Mouse (Mus musculus): ENCODE data around the gene Tnip1. TPM values are rescaled to one million over a fixed set of nuclear protein-coding genes. Genes with fewer than 3 reads are reported as not detected.

Gene Tnip1
- polyA plus RNA-seq, 1 experiment = 25.3 TPM

- H3K4me1 ChIP-seq (ENCODE audit: control insufficient read depth, insufficient read depth, low read length) = peaks cover 2% of the 10 kb centered on the region; the same call in 1 of the 2 replicates
Observed at GRCm38 (mm10) chr11:54987974-54988373, 25.3 kb upstream of the Tnip1 start.

DNA sequence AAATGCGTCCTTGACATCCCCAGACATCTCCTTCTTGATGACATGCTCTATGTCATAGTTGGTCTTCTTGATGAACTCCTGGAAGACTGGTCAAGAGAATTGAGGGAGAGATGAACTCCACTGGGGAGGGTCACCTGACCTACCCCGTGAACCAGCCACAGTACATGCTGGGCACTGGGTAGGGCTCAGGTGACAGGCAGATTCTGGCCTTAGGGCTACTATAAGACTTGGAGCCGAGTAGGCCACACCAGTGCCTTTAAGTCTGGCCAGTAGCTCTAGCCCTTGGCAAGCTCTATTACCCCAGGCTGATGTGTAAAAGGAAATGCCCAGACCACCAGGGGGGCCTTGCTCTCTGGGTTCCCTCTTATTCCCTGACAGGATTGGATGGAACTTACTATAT lies 22.4 kb upstream of the Tnip1 start:
- no peak overlapping the region for H3K4me3 ChIP-seq (ENCODE audit: insufficient read depth, low read length)
- H3K27ac ChIP-seq (ENCODE audit: insufficient read depth, low read length) = no peak overlapping the region
- peaks cover 2% of the 10 kb centered on the region; the same call in 1 of the 2 replicates for H3K4me1 ChIP-seq (ENCODE audit: control insufficient read depth, insufficient read depth, low read length)
- TF ChIP-seq CTCF (IDR thresholded peaks at IDR 0.05; ENCODE audit: extremely low read depth, insufficient read depth, low read length) (no peak), POLR2A (IDR thresholded peaks at IDR 0.05; ENCODE audit: extremely low read depth, insufficient read depth, low read length) (no peak)

More at GRCm38 (mm10) chr11:54987974-54988373, 25.3 kb upstream of the Tnip1 start:
- Histone ChIP-seq H3K4me3 (ENCODE audit: insufficient read depth, low read length) (no peak overlapping the region), H3K27ac (ENCODE audit: insufficient read depth, low read length) (no peak overlapping the region)
- peak; percentile 53 for TF ChIP-seq CTCF (IDR thresholded peaks at IDR 0.05; ENCODE audit: extremely low read depth, insufficient read depth, low read length)
- no peak for TF ChIP-seq POLR2A (IDR thresholded peaks at IDR 0.05; ENCODE audit: extremely low read depth, insufficient read depth, low read length)

DNA sequence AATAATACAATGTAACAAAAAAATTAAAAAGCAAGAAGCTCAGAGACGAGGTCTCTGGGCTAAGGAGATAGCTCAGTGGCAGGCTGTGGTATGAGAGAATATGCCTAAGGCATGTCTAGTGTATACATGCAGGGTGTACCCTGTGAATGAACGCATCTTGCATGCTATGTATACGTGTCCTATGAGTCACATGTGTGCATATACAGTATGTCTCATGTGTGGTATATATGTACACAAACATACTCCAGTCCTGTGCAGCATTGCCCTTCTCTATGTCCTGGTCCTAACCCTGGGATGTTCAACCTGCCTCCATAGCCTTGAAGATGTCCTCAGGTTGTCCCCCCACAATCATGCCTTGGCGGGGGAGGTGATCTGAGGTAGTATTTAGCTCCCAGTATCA lies 21.9 kb upstream of the Tnip1 start:
- peaks cover 2% of the 10 kb centered on the region; the same call in 1 of the 2 replicates for H3K4me1 ChIP-seq (ENCODE audit: control insufficient read depth, insufficient read depth, low read length)
- TF ChIP-seq CTCF (IDR thresholded peaks at IDR 0.05; ENCODE audit: extremely low read depth, insufficient read depth, low read length) (no peak), POLR2A (IDR thresholded peaks at IDR 0.05; ENCODE audit: extremely low read depth, insufficient read depth, low read length) (no peak)
- H3K4me3 ChIP-seq (ENCODE audit: insufficient read depth, low read length) = no peak overlapping the region
- H3K27ac ChIP-seq (ENCODE audit: insufficient read depth, low read length) = no peak overlapping the region

- Histone ChIP-seq H3K4me3 (ENCODE audit: insufficient read depth, low read length) (no peak overlapping the region), H3K27ac (ENCODE audit: insufficient read depth, low read length) (no peak overlapping the region), H3K4me1 (ENCODE audit: control insufficient read depth, insufficient read depth, low read length) (peaks cover 2% of the 10 kb centered on the region; the same call in 1 of the 2 replicates)
- TF ChIP-seq POLR2A (IDR thresholded peaks at IDR 0.05; ENCODE audit: extremely low read depth, insufficient read depth, low read length) (no peak), CTCF (IDR thresholded peaks at IDR 0.05; ENCODE audit: extremely low read depth, insufficient read depth, low read length) (peak; percentile 52)
Observed at GRCm38 (mm10) chr11:54984085-54984484, 21.4 kb upstream of the Tnip1 start.

DNA sequence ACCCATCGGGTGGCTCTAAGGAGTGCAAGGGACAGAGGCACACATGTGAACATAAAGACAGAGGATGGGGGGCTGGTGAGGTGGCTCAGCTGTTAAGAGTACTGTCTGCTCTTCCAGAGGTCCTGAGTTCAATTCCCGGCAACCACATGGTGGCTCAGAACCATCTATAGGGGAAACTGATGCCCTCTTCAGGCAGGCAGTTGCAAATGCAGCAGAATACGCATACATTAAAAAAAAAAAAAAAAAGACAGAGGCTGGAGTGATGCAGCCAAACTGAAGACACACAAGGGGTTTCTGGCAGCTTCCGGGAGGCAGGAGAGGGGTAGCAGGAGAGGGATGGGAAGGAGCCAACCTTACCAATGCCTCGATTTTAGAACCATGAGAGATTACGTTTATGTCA lies 19.8 kb upstream of the Tnip1 start:
- no peak for TF ChIP-seq CTCF (IDR thresholded peaks at IDR 0.05; ENCODE audit: extremely low read depth, insufficient read depth, low read length)
- no peak for TF ChIP-seq POLR2A (IDR thresholded peaks at IDR 0.05; ENCODE audit: extremely low read depth, insufficient read depth, low read length)
- Histone ChIP-seq H3K27ac (ENCODE audit: insufficient read depth, low read length) (no peak overlapping the region), H3K4me1 (ENCODE audit: control insufficient read depth, insufficient read depth, low read length) (peaks cover 2% of the 10 kb centered on the region; the same call in 1 of the 2 replicates), H3K4me3 (ENCODE audit: insufficient read depth, low read length) (no peak overlapping the region)

- TF ChIP-seq CTCF (IDR thresholded peaks at IDR 0.05; ENCODE audit: extremely low read depth, insufficient read depth, low read length) (no peak), POLR2A (IDR thresholded peaks at IDR 0.05; ENCODE audit: extremely low read depth, insufficient read depth, low read length) (no peak)
- H3K4me1 ChIP-seq (ENCODE audit: control insufficient read depth, insufficient read depth, low read length) = peaks cover 2% of the 10 kb centered on the region; the same call in 1 of the 2 replicates
- no peak overlapping the region for H3K4me3 ChIP-seq (ENCODE audit: insufficient read depth, low read length)
- H3K27ac ChIP-seq (ENCODE audit: insufficient read depth, low read length) = no peak overlapping the region
Observed at GRCm38 (mm10) chr11:54981630-54982029, 18.9 kb upstream of the Tnip1 start.

- Histone ChIP-seq H3K4me1 (ENCODE audit: control insufficient read depth, insufficient read depth, low read length) (no peaks in the 10 kb centered on the region), H3K4me3 (ENCODE audit: insufficient read depth, low read length) (no peak overlapping the region), H3K27ac (ENCODE audit: insufficient read depth, low read length) (no peak overlapping the region)
- TF ChIP-seq POLR2A (IDR thresholded peaks at IDR 0.05; ENCODE audit: extremely low read depth, insufficient read depth, low read length) = no peak
- no peak for TF ChIP-seq CTCF (IDR thresholded peaks at IDR 0.05; ENCODE audit: extremely low read depth, insufficient read depth, low read length)
Observed at GRCm38 (mm10) chr11:54977385-54977937, 14.7 kb upstream of the Tnip1 start.

DNA sequence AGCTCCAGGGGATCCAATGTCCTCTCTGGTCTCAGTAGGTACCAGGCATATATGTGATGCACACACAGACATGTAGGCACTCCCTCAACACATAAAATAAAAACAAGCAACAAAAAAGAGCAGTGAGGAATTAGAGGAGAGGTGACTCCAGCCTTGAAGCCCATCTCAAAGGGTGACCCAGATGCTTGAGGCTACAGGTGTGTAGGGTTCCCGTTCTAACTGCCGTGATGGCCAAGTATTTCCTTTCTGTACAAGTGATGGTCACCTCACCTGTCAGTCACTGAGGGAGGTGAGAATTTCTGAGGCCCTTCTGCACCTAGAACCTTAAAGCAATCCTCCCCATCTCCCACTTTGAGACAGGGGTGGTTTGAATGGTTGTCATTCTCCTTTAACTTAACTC lies 13.6 kb upstream of the Tnip1 start:
- TF ChIP-seq CTCF (IDR thresholded peaks at IDR 0.05; ENCODE audit: extremely low read depth, insufficient read depth, low read length) (no peak), POLR2A (IDR thresholded peaks at IDR 0.05; ENCODE audit: extremely low read depth, insufficient read depth, low read length) (no peak)
- Histone ChIP-seq H3K27ac (ENCODE audit: insufficient read depth, low read length) (no peak overlapping the region), H3K4me3 (ENCODE audit: insufficient read depth, low read length) (no peak overlapping the region), H3K4me1 (ENCODE audit: control insufficient read depth, insufficient read depth, low read length) (no peaks in the 10 kb centered on the region)

- Histone ChIP-seq H3K4me1 (ENCODE audit: control insufficient read depth, insufficient read depth, low read length) (no peaks in the 10 kb centered on the region), H3K4me3 (ENCODE audit: insufficient read depth, low read length) (no peak overlapping the region), H3K27ac (ENCODE audit: insufficient read depth, low read length) (no peak overlapping the region)
- TF ChIP-seq CTCF (IDR thresholded peaks at IDR 0.05; ENCODE audit: extremely low read depth, insufficient read depth, low read length) (no peak), POLR2A (IDR thresholded peaks at IDR 0.05; ENCODE audit: extremely low read depth, insufficient read depth, low read length) (no peak)
Observed at GRCm38 (mm10) chr11:54975756-54976155, 13.0 kb upstream of the Tnip1 start.

DNA sequence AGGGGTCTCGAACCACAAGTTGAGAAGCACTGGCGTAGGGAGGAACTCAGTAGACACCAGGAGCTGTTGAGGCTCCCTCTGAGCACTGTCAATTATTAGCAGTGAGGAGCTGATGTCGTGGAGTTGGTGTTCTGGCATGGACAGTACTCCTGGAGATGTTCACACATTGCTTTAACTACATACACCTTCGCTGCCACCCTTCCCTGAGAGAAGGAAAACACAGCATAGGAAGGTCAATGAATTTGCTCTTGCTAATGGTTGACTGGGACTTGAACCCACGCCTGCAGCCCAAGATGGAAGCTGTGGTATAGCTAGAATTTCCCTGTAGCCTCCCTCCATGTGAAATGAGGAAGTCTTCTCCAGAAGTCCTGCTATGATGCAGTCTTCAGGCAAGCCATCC lies 12.6 kb upstream of the Tnip1 start:
- no peak overlapping the region for H3K27ac ChIP-seq (ENCODE audit: insufficient read depth, low read length)
- H3K4me1 ChIP-seq (ENCODE audit: control insufficient read depth, insufficient read depth, low read length) = no peaks in the 10 kb centered on the region
- H3K4me3 ChIP-seq (ENCODE audit: insufficient read depth, low read length) = no peak overlapping the region
- TF ChIP-seq CTCF (IDR thresholded peaks at IDR 0.05; ENCODE audit: extremely low read depth, insufficient read depth, low read length) (no peak), POLR2A (IDR thresholded peaks at IDR 0.05; ENCODE audit: extremely low read depth, insufficient read depth, low read length) (no peak)

All from cortical plate, adult 2 months (tissue).